Mouse (Mus musculus): ENCODE results near the gene Ppp1r21. TPM values are rescaled to one million over a fixed set of nuclear protein-coding genes. Genes with fewer than 3 reads are reported as not detected.

Ppp1r21 gene
- polyA plus RNA-seq, 1 experiment: 82.2 TPM

- Histone ChIP-seq H3K4me3 (ENCODE audit: insufficient read depth, low read length) (no peak overlapping the region), H3K27ac (ENCODE audit: insufficient read depth, low read length) (no peak overlapping the region), H3K4me1 (ENCODE audit: control insufficient read depth, insufficient read depth, low read length) (peaks cover 1% of the 10 kb centered on the region; the same call in 1 of the 2 replicates)
- TF ChIP-seq POLR2A (IDR thresholded peaks at IDR 0.05; ENCODE audit: extremely low read depth, insufficient read depth, low read length) (no peak), CTCF (IDR thresholded peaks at IDR 0.05; ENCODE audit: extremely low read depth, insufficient read depth, low read length) (no peak)
Observed at GRCm38 (mm10) chr17:88614733-88615132, 84.8 kb downstream of the Ppp1r21 start.

GRCm38 (mm10) chr17:88615492-88616155, 85.7 kb downstream of the Ppp1r21 start:
- TF ChIP-seq CTCF (IDR thresholded peaks at IDR 0.05; ENCODE audit: extremely low read depth, insufficient read depth, low read length) (no peak), POLR2A (IDR thresholded peaks at IDR 0.05; ENCODE audit: extremely low read depth, insufficient read depth, low read length) (no peak)
- no peak overlapping the region for H3K4me3 ChIP-seq (ENCODE audit: insufficient read depth, low read length)
- no peak overlapping the region for H3K27ac ChIP-seq (ENCODE audit: insufficient read depth, low read length)
- peaks cover 1% of the 10 kb centered on the region; the same call in 1 of the 2 replicates for H3K4me1 ChIP-seq (ENCODE audit: control insufficient read depth, insufficient read depth, low read length)

- H3K27ac ChIP-seq (ENCODE audit: insufficient read depth, low read length): no peak overlapping the region
- no peaks in the 10 kb centered on the region for H3K4me1 ChIP-seq (ENCODE audit: control insufficient read depth, insufficient read depth, low read length)
- H3K4me3 ChIP-seq (ENCODE audit: insufficient read depth, low read length): no peak overlapping the region
- TF ChIP-seq CTCF (IDR thresholded peaks at IDR 0.05; ENCODE audit: extremely low read depth, insufficient read depth, low read length) (no peak), POLR2A (IDR thresholded peaks at IDR 0.05; ENCODE audit: extremely low read depth, insufficient read depth, low read length) (no peak)
Observed at GRCm38 (mm10) chr17:88620935-88621334, 91.0 kb downstream of the Ppp1r21 start.

GRCm38 (mm10) chr17:88621374-88621773, 91.5 kb downstream of the Ppp1r21 start:
- no peak overlapping the region for H3K27ac ChIP-seq (ENCODE audit: insufficient read depth, low read length)
- H3K4me1 ChIP-seq (ENCODE audit: control insufficient read depth, insufficient read depth, low read length): no peaks in the 10 kb centered on the region
- H3K4me3 ChIP-seq (ENCODE audit: insufficient read depth, low read length): no peak overlapping the region
- no peak for TF ChIP-seq POLR2A (IDR thresholded peaks at IDR 0.05; ENCODE audit: extremely low read depth, insufficient read depth, low read length)
- TF ChIP-seq CTCF (IDR thresholded peaks at IDR 0.05; ENCODE audit: extremely low read depth, insufficient read depth, low read length): no peak

DNA sequence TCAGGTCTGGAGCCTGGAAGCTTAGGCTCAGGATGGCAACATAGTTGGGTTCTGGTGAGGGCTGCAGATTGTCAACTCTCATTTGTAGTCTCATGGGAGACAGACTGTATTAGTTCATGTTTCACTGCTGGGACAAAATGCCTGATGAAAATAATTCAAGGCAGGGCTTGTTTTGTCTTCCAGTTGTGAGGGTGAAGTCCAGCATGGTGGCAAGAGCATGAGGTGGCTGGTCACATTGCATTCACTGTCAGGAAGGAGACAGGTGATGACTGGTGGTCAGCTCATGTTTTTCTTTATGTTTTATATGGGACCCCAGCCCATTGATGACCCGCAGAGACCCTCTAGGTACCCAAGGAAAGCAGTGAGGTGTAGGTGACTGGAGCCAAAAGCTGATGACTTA, 92.8 kb downstream of the Ppp1r21 start:
- TF ChIP-seq POLR2A (IDR thresholded peaks at IDR 0.05; ENCODE audit: extremely low read depth, insufficient read depth, low read length) (no peak), CTCF (IDR thresholded peaks at IDR 0.05; ENCODE audit: extremely low read depth, insufficient read depth, low read length) (no peak)
- Histone ChIP-seq H3K4me3 (ENCODE audit: insufficient read depth, low read length) (no peak overlapping the region), H3K27ac (ENCODE audit: insufficient read depth, low read length) (no peak overlapping the region), H3K4me1 (ENCODE audit: control insufficient read depth, insufficient read depth, low read length) (no peaks in the 10 kb centered on the region)

DNA sequence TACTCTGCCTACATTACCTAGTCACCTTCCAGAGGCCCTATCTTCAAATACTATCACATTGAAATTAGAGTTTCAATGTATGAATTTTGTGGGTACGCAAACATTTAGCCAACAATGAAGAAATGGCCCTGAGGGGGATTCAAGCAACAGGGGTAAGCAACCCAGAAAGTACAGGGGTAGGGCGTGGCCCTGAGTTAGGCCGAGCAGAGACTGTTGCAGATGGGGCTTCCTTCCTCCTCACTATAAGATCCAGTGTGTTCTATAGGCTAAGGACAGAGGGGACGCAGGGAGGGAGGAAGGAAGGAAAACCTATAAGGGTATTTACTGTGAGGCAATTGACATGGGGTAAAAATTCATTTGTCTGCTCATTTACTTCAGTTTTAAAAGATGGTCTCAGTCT, 94.5 kb downstream of the Ppp1r21 start:
- H3K27ac ChIP-seq (ENCODE audit: insufficient read depth, low read length): no peak overlapping the region
- TF ChIP-seq POLR2A (IDR thresholded peaks at IDR 0.05; ENCODE audit: extremely low read depth, insufficient read depth, low read length) (no peak), CTCF (IDR thresholded peaks at IDR 0.05; ENCODE audit: extremely low read depth, insufficient read depth, low read length) (no peak)
- no peaks in the 10 kb centered on the region for H3K4me1 ChIP-seq (ENCODE audit: control insufficient read depth, insufficient read depth, low read length)

DNA sequence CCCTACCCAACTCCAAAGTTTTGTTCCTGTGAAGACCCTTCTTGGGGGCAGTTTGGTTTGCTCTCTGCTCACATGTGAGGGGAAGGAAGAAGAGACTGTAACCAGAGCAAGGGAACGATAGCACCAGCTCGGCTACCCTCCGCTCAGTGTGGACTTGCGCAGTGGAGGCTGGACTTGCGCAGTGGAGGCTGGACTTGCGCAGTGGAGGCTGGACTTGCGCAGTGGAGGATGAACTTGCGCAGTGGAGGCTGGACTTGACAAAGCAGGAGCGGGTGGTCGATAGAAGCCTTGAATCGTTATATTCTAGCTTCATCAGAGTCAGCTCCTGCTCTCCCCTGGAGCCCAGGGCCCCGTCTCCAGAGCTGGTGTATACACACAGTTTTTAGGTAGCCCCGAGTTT, 95.4 kb downstream of the Ppp1r21 start:
- H3K4me1 ChIP-seq (ENCODE audit: control insufficient read depth, insufficient read depth, low read length): no peaks in the 10 kb centered on the region
- TF ChIP-seq POLR2A (IDR thresholded peaks at IDR 0.05; ENCODE audit: extremely low read depth, insufficient read depth, low read length) (no peak), CTCF (IDR thresholded peaks at IDR 0.05; ENCODE audit: extremely low read depth, insufficient read depth, low read length) (no peak)

More for the DNA sequence above, 94.5 kb downstream of the Ppp1r21 start:
- no peak overlapping the region for H3K4me3 ChIP-seq (ENCODE audit: insufficient read depth, low read length)

GRCm38 (mm10) chr17:88625931-88626330, 96.0 kb downstream of the Ppp1r21 start:
- no peak overlapping the region for H3K4me3 ChIP-seq (ENCODE audit: insufficient read depth, low read length)
- TF ChIP-seq POLR2A (IDR thresholded peaks at IDR 0.05; ENCODE audit: extremely low read depth, insufficient read depth, low read length) (no peak), CTCF (IDR thresholded peaks at IDR 0.05; ENCODE audit: extremely low read depth, insufficient read depth, low read length) (no peak)
- no peaks in the 10 kb centered on the region for H3K4me1 ChIP-seq (ENCODE audit: control insufficient read depth, insufficient read depth, low read length)
- no peak overlapping the region for H3K27ac ChIP-seq (ENCODE audit: insufficient read depth, low read length)

More for the DNA sequence above, 95.4 kb downstream of the Ppp1r21 start:
- no peak overlapping the region for H3K4me3 ChIP-seq (ENCODE audit: insufficient read depth, low read length)
- H3K27ac ChIP-seq (ENCODE audit: insufficient read depth, low read length): no peak overlapping the region

DNA sequence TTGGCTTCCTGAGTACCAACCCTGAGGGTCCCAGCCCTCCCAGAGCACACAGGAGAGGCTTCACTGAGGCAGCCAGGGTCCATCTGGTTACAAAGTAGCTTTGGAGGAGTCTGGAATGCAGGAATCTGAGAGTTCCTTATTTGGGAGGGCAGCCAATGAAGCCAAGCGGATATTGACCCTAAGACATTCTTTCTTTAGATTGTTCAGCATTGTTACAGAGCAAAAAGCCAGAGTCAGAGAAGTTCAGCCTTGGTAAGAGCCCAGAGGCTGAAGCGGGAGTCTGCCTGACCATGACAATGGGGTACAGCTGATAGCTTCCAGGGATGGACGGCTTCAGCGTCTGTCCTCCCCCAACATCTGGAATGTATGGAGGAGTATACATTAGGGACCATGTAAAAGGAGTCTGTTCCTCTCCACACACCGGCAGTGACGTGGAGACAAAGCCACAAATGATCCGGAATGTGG, 96.5 kb downstream of the Ppp1r21 start:
- Histone ChIP-seq H3K4me1 (ENCODE audit: control insufficient read depth, insufficient read depth, low read length) (no peaks in the 10 kb centered on the region), H3K4me3 (ENCODE audit: insufficient read depth, low read length) (no peak overlapping the region), H3K27ac (ENCODE audit: insufficient read depth, low read length) (no peak overlapping the region; the same call in 1 of the 2 replicates)
- TF ChIP-seq CTCF (IDR thresholded peaks at IDR 0.05; ENCODE audit: extremely low read depth, insufficient read depth, low read length): no peak
- no peak for TF ChIP-seq POLR2A (IDR thresholded peaks at IDR 0.05; ENCODE audit: extremely low read depth, insufficient read depth, low read length)

- Histone ChIP-seq H3K4me3 (ENCODE audit: insufficient read depth, low read length) (no peak overlapping the region), H3K27ac (ENCODE audit: insufficient read depth, low read length) (no peak overlapping the region), H3K4me1 (ENCODE audit: control insufficient read depth, insufficient read depth, low read length) (no peaks in the 10 kb centered on the region)
- no peak for TF ChIP-seq POLR2A (IDR thresholded peaks at IDR 0.05; ENCODE audit: extremely low read depth, insufficient read depth, low read length)
- TF ChIP-seq CTCF (IDR thresholded peaks at IDR 0.05; ENCODE audit: extremely low read depth, insufficient read depth, low read length): no peak
Observed at GRCm38 (mm10) chr17:88627150-88627549, 97.2 kb downstream of the Ppp1r21 start.
